Mouse (Mus musculus) CD4-positive, CD25-positive, alpha-beta regulatory T cell (primary cell): ENCODE data around the gene Foxn3. TPM values are rescaled to one million over a fixed set of nuclear protein-coding genes. Genes with fewer than 3 reads are reported as not detected.

Experiments used
- polyA plus RNA-seq: library from polyadenylated mRNA; unstranded; fragments of 100-300 nt; shearing (Covaris generic); gene quantifications from one replicate; pipeline ENCODE4 v1.2.1, GENCODE M21; 2017

The Foxn3 gene
- 445 TPM for polyA plus RNA-seq

DNA sequence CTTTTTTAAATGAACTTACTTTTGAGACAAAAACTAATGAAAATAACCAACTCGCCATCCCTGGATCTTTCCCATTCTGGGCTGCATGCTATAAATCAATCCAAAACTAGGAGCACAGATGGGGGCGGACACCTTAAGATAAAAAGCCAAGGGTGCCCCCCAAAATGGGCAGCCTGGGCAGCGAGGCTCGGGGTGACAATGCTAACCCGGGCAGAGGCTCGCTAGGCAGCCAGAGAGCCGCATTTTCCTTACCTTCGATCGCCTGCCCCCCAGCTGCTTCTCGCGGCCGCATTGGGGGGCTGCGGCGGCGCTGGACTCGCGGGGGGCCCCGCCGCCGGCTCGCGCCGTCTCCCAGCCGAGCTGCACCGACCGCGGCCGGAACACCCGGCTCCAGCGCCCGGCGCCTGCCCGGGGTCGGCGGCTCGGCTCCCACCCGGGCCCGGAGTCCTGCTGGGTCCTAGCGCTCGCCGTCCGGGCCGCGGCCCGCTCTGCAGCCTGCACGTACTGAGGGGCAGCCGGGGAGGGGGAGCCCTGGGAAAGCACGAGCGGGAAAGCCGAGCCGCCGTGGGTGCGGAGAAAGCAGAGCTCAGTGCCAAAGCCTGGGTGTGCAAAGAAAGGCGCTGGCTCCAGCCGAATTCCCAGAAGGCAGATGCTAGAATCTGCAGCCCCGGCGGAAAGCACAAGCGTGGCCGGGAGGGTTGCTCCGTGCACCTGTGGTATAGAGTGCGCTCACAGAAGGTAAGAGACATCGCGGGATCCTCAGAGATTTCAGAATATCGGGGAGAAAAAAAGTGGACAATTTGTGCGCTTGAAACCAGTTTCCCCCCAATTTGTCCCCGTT lies at the start of gene Foxn3:
Gene Foxn3 (minus strand): TSS at position 364 of the 841 bp plus-strand sequence.

